Mouse (Mus musculus) liver, embryonic 14 days (tissue): ENCODE data around the gene F9. TPM values are rescaled to one million over a fixed set of nuclear protein-coding genes. Genes with fewer than 3 reads are reported as not detected.

Source experiments
- polyA plus RNA-seq: library from polyadenylated mRNA; depleted of rRNA; stranded (reverse); fragments of >200 nt; gene quantifications from 2 replicates; pipeline ENCODE4 v1.2.3, GENCODE M21; 2012; rRNA removed

Gene F9
- 1.7 and 2.1 TPM in 2 replicates for polyA plus RNA-seq

GRCm38 (mm10) chrX:59999221-60000083, at the start of gene F9:
Gene F9, plus strand, starts transcription at chrX:59999464.

Other genes starting within 250 kb of the F9 start
- gene Mcf2, start 179.6 kb downstream of the F9 start, polyA plus RNA-seq = 0.01 and 0.03 TPM in 2 replicates